Mouse (Mus musculus) neutrophil, adult 83 days (primary cell): ENCODE data around the gene Olfr1173. TPM values are rescaled to one million over a fixed set of nuclear protein-coding genes. Genes with fewer than 3 reads are reported as not detected.

Source experiments
- total RNA-seq, 2 experiments: library from RNA; stranded (reverse); gene quantifications; one replicate each; pipeline ENCODE4 v1.2.4; 2023

Gene Olfr1173
- total RNA-seq: not detected

GRCm38 (mm10) chr2:88279775-88280174, at the start of gene Olfr1173:
TSS of gene Olfr1173 (minus strand) at chr2:88279875.

GRCm38 (mm10) chr2:88327115-88327514, 47.4 kb upstream of the Olfr1173 start, which contains the start of gene Olfr1175-ps:
TSS of gene Olfr1175-ps (minus strand) at chr2:88327215.

GRCm38 (mm10) chr2:88315035-88315434, 35.4 kb upstream of the Olfr1173 start, which contains the start of gene Olfr1174-ps:
TSS of gene Olfr1174-ps (minus strand) at chr2:88315135.

GRCm38 (mm10) chr2:88228234-88228633, 51.4 kb downstream of the Olfr1173 start, which contains the start of gene Olfr1170:
TSS of gene Olfr1170 (minus strand) at chr2:88228334.

Other genes with a start within 250 kb of the Olfr1173 start
- gene Olfr73, start 242.2 kb downstream of the Olfr1173 start, total RNA-seq: not detected
- not detected for gene Olfr1162, start 228.7 kb downstream of the Olfr1173 start, total RNA-seq
- gene Olfr1163, start 208.0 kb downstream of the Olfr1173 start, total RNA-seq: not detected
- not detected for gene Olfr1164, start 185.9 kb downstream of the Olfr1173 start, total RNA-seq
- gene Olfr1166, start 151.6 kb downstream of the Olfr1173 start, total RNA-seq: not detected
- not detected for gene Olfr1167, start 124.7 kb downstream of the Olfr1173 start, total RNA-seq
- not detected for gene Olfr1168, start 98.0 kb downstream of the Olfr1173 start, total RNA-seq
- not detected for gene Olfr1170, start 51.5 kb downstream of the Olfr1173 start, total RNA-seq
- gene Olfr1174-ps, start 35.3 kb upstream of the Olfr1173 start, total RNA-seq: not detected
- gene Olfr1175-ps, start 47.3 kb upstream of the Olfr1173 start, total RNA-seq: not detected
- not detected for gene Olfr1176, start 56.8 kb upstream of the Olfr1173 start, total RNA-seq
- not detected for gene Olfr1177-ps, start 66.6 kb upstream of the Olfr1173 start, total RNA-seq
- gene Olfr1178, start 107.2 kb upstream of the Olfr1173 start, total RNA-seq: not detected
- not detected for gene Olfr1179, start 126.6 kb upstream of the Olfr1173 start, total RNA-seq
- gene Olfr1180, start 139.3 kb upstream of the Olfr1173 start, total RNA-seq: not detected
- gene Olfr1181, start 146.3 kb upstream of the Olfr1173 start, total RNA-seq: not detected
- not detected for gene Gm13757, start 169.3 kb upstream of the Olfr1173 start, total RNA-seq
- gene Olfr1183, start 175.0 kb upstream of the Olfr1173 start, total RNA-seq: not detected
- not detected for gene Olfr1184, start 203.7 kb upstream of the Olfr1173 start, total RNA-seq
- gene Olfr1185-ps1, start 213.4 kb upstream of the Olfr1173 start, total RNA-seq: not detected
- gene Olfr1186, start 238.7 kb upstream of the Olfr1173 start, total RNA-seq: not detected